Mouse (Mus musculus): ENCODE measurements around the gene Mctp2. TPM values are rescaled to one million over a fixed set of nuclear protein-coding genes. Genes with fewer than 3 reads are reported as not detected.
"Not testable (repeated sequence)": the region's sequence is repeated elsewhere in the genome, so short reads cannot be mapped to it uniquely, and the experiment has no call there.

The Mctp2 gene
- polyA plus RNA-seq, 1 experiment = 7.1 TPM

DNA sequence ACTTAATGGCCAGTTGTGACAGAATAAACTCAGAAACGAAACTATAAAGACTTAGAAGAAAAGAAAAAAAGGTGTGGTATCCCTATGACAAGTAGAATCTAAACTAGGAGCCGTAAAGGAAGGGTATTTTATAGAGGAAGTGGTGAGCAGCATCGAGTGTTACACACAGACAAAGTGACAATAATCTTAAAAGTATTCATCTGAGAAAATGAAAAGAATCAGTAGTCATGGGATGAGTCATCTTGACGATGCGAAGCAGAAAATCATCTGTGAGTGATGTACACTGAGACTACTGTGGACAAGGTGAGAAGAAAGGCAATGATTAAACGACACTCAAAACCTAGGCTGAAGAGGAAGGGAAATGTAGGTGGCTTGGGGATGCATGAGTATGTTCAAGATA is 36.4 kb downstream of the Mctp2 start:
- H3K4me1 ChIP-seq (ENCODE audit: control insufficient read depth, insufficient read depth, low read length) = no peaks in the 10 kb centered on the region
- no peak for TF ChIP-seq CTCF (IDR thresholded peaks at IDR 0.05; ENCODE audit: control insufficient read depth, insufficient read depth, low read length)
- TF ChIP-seq POLR2A (IDR thresholded peaks at IDR 0.05; ENCODE audit: borderline replicate concordance, control insufficient read depth, low read depth, low read length) = no peak
- WGBS = 40% methylated on average over 6 of the region's 6 CpGs
- no peak overlapping the region for H3K27ac ChIP-seq (ENCODE audit: control insufficient read depth, insufficient read depth, low read depth, low read length, poor library complexity)
- no peak overlapping the region for H3K4me3 ChIP-seq (replicated peaks; ENCODE audit: control insufficient read depth, low read depth, low read length)

DNA sequence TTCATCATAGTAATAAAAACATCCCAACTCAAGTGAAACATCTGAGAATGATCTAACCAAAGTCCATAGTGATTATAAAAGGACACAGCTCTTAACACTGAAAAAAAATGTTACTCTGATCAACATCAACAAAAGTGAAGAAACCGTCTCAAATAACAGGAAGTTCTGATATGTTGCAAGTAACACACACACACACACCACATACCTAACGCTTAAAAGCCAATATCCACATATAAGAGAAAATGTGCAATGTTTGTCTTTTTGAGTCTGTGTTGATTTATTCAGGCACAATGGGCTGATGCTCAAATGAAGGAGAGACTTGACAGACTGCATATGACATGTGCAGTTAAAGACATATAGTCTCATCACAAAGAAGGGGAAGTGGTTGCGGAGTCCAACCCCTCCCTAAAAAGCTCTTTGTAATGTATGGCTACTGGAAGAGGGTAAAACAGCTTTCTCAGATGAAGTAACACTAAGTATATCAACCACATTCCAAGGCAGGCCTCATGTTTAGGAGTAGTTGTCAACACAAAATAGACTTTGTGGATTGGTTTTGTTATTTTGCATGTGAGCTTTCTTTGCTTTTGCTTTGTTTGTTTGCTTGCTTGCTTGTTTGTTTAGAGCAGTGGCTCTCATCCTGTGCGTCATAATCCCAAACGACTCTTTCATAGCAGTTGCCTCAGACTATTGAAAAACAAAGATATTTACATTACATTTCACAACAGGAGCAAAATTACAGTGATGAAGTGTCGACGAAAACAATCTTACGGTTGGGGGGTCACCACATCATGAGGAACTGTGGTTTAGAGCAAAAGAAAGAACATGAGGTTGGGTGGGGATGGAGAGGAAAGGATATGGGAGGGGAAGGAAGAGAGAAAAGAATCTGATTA is 45.4 kb downstream of the Mctp2 start:
- H3K4me3 ChIP-seq (replicated peaks; ENCODE audit: control insufficient read depth, low read depth, low read length) = no peak overlapping the region
- no peak overlapping the region for H3K27ac ChIP-seq (ENCODE audit: control insufficient read depth, insufficient read depth, low read depth, low read length, poor library complexity)
- 28% methylated on average over 8 of the region's 8 CpGs for WGBS

GRCm38 (mm10) chr7:72259045-72259444 is 47.4 kb downstream of the Mctp2 start:
- no peaks in the 10 kb centered on the region; the same call in 1 of the 2 replicates for H3K4me1 ChIP-seq (ENCODE audit: control insufficient read depth, insufficient read depth, low read length)
- H3K4me3 ChIP-seq (replicated peaks; ENCODE audit: control insufficient read depth, low read depth, low read length) = no peak overlapping the region
- WGBS = 82% methylated on average over 10 of the region's 10 CpGs
- no peak overlapping the region for H3K27ac ChIP-seq (ENCODE audit: control insufficient read depth, insufficient read depth, low read depth, low read length, poor library complexity)
- TF ChIP-seq POLR2A (IDR thresholded peaks at IDR 0.05; ENCODE audit: borderline replicate concordance, control insufficient read depth, low read depth, low read length) (no peak), CTCF (IDR thresholded peaks at IDR 0.05; ENCODE audit: control insufficient read depth, insufficient read depth, low read length) (no peak)

More for the DNA sequence above, 45.4 kb downstream of the Mctp2 start:
- TF ChIP-seq CTCF (IDR thresholded peaks at IDR 0.05; ENCODE audit: control insufficient read depth, insufficient read depth, low read length) (no peak), POLR2A (IDR thresholded peaks at IDR 0.05; ENCODE audit: borderline replicate concordance, control insufficient read depth, low read depth, low read length) (no peak)
- H3K4me1 ChIP-seq (ENCODE audit: control insufficient read depth, insufficient read depth, low read length) = no peaks in the 10 kb centered on the region; the same call in 1 of the 2 replicates

DNA sequence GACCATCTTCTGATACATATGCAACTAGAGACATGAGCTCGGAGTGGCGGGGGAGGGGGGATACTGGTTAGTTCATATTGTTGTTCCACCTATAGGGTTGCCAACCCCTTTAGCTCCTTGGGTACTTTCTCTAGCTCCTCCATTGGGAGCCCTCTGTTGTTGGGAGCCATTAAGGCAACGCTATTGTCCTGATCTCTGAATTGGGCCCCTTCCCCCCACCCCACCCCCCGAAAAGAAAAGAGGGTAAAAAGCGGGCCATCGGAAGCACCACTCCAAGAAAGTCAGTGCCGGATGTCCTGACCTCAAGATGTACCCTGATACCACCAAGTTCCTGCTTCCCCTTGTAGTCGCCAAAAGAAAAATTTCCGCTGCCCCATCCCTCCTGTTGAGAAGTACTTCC is 56.1 kb downstream of the Mctp2 start:
- H3K4me1 ChIP-seq (ENCODE audit: control insufficient read depth, insufficient read depth, low read length); H3K4me3 ChIP-seq (replicated peaks; ENCODE audit: control insufficient read depth, low read depth, low read length); H3K27ac ChIP-seq (ENCODE audit: control insufficient read depth, insufficient read depth, low read depth, low read length, poor library complexity): not testable (repeated sequence)
- 89% methylated on average over 9 of the region's 9 CpGs for WGBS

GRCm38 (mm10) chr7:72241269-72241668 is 65.1 kb downstream of the Mctp2 start:
- TF ChIP-seq CTCF (IDR thresholded peaks at IDR 0.05; ENCODE audit: control insufficient read depth, insufficient read depth, low read length) = peak; percentile 41; the same call in 1 of the 2 replicates
- TF ChIP-seq POLR2A (IDR thresholded peaks at IDR 0.05; ENCODE audit: borderline replicate concordance, control insufficient read depth, low read depth, low read length) = no peak

DNA sequence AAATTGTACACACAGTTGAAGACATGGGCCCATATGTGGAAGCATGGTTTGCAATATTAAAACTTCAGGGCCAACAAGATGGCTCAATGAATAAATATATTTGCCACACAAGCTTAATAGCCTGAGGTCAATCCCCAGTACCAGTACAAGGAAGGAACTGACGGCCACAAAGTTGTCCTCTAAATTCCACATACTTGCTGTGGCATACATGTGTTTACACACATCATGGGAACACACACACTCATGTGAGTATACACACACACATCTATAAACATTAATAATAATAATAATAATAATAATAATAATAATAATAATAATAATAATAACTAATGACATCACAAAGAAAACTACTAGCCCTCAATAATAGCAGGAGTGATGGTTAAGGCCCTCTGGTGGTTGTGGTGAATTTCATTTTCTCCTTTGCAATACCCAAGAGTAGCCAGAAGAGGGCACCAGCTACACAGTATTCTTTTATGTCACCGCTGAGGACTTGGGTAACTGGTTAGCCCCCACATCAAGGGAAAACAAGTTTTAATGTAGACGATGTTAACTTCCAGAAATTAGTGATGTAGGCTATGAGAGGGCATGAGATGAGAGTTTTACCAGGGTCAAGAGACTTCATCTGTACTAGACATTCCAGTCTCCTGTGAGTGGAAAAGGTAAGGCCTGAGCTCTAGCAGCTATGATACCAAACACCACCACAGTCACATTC is 66.5 kb downstream of the Mctp2 start:
- WGBS = 21% methylated on average over 3 of the region's 3 CpGs
- Histone ChIP-seq H3K4me1 (ENCODE audit: control insufficient read depth, insufficient read depth, low read length) (no peaks in the 10 kb centered on the region), H3K27ac (ENCODE audit: control insufficient read depth, insufficient read depth, low read depth, low read length, poor library complexity) (no peak overlapping the region), H3K4me3 (replicated peaks; ENCODE audit: control insufficient read depth, low read depth, low read length) (no peak overlapping the region)
- TF ChIP-seq POLR2A (IDR thresholded peaks at IDR 0.05; ENCODE audit: borderline replicate concordance, control insufficient read depth, low read depth, low read length) (no peak), CTCF (IDR thresholded peaks at IDR 0.05; ENCODE audit: control insufficient read depth, insufficient read depth, low read length) (peak; percentile 39)

More at GRCm38 (mm10) chr7:72241269-72241668, 65.1 kb downstream of the Mctp2 start:
- Histone ChIP-seq H3K27ac (ENCODE audit: control insufficient read depth, insufficient read depth, low read depth, low read length, poor library complexity) (no peak overlapping the region), H3K4me3 (replicated peaks; ENCODE audit: control insufficient read depth, low read depth, low read length) (no peak overlapping the region), H3K4me1 (ENCODE audit: control insufficient read depth, insufficient read depth, low read length) (no peaks in the 10 kb centered on the region)
- WGBS = 91% methylated on average over 9 of the region's 9 CpGs

DNA sequence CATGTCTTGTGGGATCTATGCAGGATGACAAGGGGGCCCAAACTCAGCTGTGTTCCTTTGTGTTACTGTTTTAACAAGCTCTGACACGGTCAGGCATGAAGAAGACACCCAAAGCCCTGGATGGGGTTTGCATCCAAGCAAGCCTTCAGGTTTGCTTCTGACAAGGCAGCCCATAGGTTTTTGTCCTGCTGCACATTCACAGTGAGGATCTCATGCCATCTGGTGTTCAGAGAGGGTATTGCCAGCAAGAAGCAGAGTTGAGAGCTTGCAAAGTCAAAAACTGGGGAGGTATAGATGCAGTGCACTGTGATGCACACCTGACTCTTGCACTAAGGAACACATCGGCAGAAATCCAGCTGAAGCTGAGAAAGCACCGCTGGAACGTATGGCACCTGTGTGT is 67.8 kb downstream of the Mctp2 start:
- no peak overlapping the region for H3K4me3 ChIP-seq (replicated peaks; ENCODE audit: control insufficient read depth, low read depth, low read length)
- WGBS = 58% methylated on average over 4 of the region's 4 CpGs
- H3K27ac ChIP-seq (ENCODE audit: control insufficient read depth, insufficient read depth, low read depth, low read length, poor library complexity) = no peak overlapping the region
- TF ChIP-seq CTCF (IDR thresholded peaks at IDR 0.05; ENCODE audit: control insufficient read depth, insufficient read depth, low read length) (peak; percentile 49), POLR2A (IDR thresholded peaks at IDR 0.05; ENCODE audit: borderline replicate concordance, control insufficient read depth, low read depth, low read length) (no peak)
- no peaks in the 10 kb centered on the region for H3K4me1 ChIP-seq (ENCODE audit: control insufficient read depth, insufficient read depth, low read length)

- Histone ChIP-seq H3K4me1 (ENCODE audit: control insufficient read depth, insufficient read depth, low read length) (no peaks in the 10 kb centered on the region), H3K27ac (ENCODE audit: control insufficient read depth, insufficient read depth, low read depth, low read length, poor library complexity) (no peak overlapping the region), H3K4me3 (replicated peaks; ENCODE audit: control insufficient read depth, low read depth, low read length) (no peak overlapping the region)
- TF ChIP-seq POLR2A (IDR thresholded peaks at IDR 0.05; ENCODE audit: borderline replicate concordance, control insufficient read depth, low read depth, low read length) (no peak), CTCF (IDR thresholded peaks at IDR 0.05; ENCODE audit: control insufficient read depth, insufficient read depth, low read length) (no peak)
- 47% methylated on average over 6 of the region's 6 CpGs for WGBS
These were observed 71.9 kb downstream of the Mctp2 start for GRCm38 (mm10) chr7:72234433-72234998.

Data from bone marrow, adult 2 months (tissue).